Mouse (Mus musculus) 3134 (cell line): ENCODE results near the gene Ttc8.

Experiments used
- DNase-seq: peaks from one replicate; pipeline ENCODE4 v3.0.0-alpha.2; 2011; ENCODE audit warnings: low spot score; ENCODE audit not compliant: insufficient read length; ENCODE audit errors: extremely low read depth

Gene Ttc8

GRCm38 (mm10) chr12:98972291-98972690 is 51.9 kb downstream of the Ttc8 start:
- no peak for DNase-seq

DNA sequence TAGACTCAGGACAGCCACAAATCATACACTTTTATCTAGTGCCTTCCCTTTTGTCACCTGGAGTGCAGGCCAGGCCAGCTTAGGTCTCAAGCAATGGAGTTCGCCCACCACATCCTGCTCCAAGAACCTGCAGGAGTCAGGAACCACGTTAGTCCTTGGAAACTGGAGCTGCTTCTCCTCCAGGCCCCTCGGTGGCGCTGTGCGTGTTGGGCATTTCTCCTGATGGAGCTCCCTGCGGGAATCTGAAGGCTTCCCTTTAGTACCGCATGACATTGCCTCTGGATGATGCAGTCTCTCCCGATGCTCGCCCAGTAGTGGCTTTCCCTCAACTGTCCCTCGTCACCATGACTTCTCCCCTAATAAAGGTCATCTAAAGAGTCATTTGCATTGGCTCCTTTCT is 53.1 kb downstream of the Ttc8 start:
- DNase-seq = no peak

GRCm38 (mm10) chr12:98974157-98974804 is 53.9 kb downstream of the Ttc8 start:
- DNase-seq = no peak

GRCm38 (mm10) chr12:98981081-98981480 is 60.7 kb downstream of the Ttc8 start:
- DNase-seq = no peak

DNA sequence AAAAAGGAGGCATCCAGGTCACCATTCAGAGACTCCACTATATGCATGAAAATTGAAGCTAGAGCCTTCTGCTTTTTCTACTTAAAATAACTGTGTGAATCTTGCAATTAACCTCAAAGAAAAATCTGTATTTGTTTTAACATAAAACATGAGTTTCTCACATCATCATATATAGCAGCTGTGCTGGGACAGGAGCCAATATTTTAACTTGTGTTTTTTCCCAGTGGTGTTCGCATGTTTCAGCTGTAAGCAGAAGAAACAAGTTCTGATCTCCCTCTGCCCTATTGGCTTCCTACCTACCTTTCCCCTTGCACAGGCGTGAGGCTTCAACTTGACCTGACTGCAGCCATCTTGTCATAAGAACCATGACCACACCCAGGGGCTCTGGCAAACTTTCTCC is 64.4 kb downstream of the Ttc8 start:
- DNase-seq = no peak

DNA sequence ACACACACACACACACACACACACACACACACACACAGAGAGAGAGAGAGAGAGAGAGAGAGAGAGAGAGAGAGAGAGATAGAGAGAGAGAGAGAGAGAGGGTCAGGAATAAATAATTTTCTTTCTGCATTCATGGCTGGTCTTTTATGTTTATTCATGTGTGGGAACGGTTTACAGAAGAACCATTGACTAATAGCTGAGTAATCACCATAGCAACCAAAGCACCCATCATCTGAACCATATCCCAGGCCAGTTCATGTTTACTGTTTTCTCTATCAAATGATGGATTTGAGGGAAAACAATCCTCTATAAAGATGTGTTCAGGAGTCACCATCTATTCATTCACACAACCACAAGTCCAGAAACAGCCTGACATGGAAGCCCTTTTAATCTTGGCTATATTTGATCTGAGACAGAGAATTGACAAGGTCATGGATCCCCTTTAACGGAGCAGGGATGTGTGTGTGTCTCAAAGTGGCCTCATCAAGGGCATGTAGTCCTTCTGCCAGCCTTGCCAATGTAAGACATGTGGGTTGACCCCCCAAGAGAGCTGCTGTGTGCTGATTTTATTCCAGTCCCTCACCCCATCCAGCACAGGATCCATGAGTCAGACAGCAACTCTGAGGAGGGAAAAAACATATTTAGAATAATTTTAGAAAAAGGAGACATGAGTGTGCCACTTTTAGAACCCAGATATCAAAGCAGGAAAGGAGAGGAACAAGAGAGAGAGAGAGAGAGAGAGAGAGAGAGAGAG is 70.9 kb downstream of the Ttc8 start:
- DNase-seq = no peak

- DNase-seq = no peak
Observed at GRCm38 (mm10) chr12:98991830-98992216, 71.4 kb downstream of the Ttc8 start.

DNA sequence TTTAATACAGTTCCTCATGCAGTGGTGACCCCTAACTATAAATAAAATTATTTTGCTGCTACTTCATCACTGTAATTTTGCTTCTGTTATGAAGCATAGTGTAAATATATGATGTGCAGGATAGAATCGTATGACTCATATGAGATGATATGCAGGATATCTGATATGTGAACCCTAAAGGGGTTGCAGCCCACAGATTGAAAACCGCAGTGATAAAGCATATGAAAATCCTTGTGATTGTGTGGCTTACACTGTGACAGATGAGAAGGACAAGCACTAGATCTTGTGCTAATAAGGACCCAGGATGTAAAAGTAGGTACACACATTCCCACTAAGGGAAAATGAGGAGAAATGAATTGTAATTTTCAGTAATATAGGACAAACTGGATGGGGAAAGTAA is 73.4 kb downstream of the Ttc8 start:
- no peak for DNase-seq

- peak; percentile 28 for DNase-seq
Observed at GRCm38 (mm10) chr12:98994366-98994765, 74.0 kb downstream of the Ttc8 start.

GRCm38 (mm10) chr12:98995881-98996280 is 75.5 kb downstream of the Ttc8 start:
- peak; percentile 30 for DNase-seq

DNA sequence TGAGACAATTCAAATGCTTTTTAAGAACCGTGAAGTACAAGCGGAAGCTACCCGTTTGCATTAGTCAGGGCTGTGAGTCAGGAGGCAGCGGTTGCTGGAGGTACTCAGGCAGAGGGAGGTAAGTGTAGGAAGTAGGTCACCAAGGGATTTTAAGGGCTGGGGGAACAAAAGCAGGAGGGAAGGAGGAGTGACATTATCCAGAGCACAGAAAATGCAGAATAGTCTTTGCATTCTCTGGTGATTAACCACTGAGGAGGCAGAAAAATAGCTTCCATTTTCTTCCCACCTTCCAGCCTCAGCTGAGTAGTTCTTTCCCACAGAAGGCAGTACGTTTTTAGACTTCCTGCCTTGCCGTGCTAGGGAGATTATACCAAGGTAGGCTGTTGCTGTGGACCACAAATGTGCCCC is 76.2 kb downstream of the Ttc8 start:
- peak; percentile 55 for DNase-seq

DNA sequence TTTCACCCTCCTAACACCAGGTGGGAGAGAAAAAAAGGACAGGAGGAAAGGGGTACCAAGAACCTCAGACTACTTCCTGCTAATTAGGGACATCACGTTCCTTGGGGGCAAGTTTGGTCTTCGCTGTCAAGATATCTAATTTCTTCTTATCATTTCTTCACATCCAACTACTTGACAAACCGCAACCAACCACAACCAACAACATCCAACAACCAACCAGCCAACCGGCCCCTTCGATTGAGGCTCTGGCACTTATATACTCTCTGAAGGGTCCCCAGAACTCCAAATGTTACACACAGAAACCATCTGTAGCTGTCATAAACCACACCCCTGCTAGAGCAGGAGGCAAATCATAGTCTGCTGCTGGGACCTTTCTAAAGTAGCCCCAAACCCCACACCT is 76.7 kb downstream of the Ttc8 start:
- no peak for DNase-seq

- no peak for DNase-seq
Observed at GRCm38 (mm10) chr12:98998662-98999428, 78.5 kb downstream of the Ttc8 start.

DNA sequence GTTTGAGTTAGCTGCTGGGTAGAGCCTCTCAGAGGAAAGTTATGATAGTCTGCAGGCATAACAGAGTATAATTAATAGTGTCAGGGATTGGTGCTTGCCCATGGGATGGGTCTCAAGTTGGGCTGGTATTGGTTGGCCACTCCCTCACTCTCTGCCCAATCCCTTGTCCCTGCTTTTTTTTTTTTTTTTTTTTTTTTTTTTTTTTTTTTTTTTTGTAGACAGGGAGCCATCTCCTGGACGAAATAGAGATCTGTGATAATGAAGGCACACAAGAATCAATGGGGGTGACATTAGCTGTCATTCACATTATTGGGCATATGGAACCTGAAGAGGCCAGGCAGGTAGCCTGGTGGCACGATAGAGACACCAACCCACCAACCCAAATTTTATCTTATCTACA is 79.9 kb downstream of the Ttc8 start:
- no peak for DNase-seq

- no peak for DNase-seq
Observed at GRCm38 (mm10) chr12:99003046-99003445, 82.7 kb downstream of the Ttc8 start.

DNA sequence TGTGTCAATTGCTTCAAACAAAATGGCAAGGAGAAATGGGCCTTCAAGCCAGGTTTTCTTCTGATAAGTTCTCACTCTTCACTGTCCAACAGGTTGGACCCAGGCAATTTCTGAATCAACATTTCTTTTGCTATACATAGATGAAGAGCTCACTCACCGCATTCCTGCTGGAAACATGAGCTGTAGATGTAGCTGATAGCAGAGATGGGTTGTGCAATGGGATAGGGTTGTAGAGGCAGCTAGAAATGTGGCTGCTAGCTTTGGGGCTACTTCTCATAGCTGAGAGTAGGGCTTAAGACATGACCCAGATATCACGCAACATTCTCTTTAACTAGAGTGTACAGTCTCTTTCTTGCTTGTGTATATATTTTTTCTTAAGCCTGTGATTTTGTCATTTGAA is 84.4 kb downstream of the Ttc8 start:
- no peak for DNase-seq

GRCm38 (mm10) chr12:99008786-99009185 is 88.4 kb downstream of the Ttc8 start:
- no peak for DNase-seq

GRCm38 (mm10) chr12:99009430-99009829 is 89.1 kb downstream of the Ttc8 start:
- no peak for DNase-seq

GRCm38 (mm10) chr12:99010044-99010443 is 89.7 kb downstream of the Ttc8 start:
- DNase-seq = no peak

GRCm38 (mm10) chr12:99011161-99011861 is 90.9 kb downstream of the Ttc8 start:
- DNase-seq = no peak

DNA sequence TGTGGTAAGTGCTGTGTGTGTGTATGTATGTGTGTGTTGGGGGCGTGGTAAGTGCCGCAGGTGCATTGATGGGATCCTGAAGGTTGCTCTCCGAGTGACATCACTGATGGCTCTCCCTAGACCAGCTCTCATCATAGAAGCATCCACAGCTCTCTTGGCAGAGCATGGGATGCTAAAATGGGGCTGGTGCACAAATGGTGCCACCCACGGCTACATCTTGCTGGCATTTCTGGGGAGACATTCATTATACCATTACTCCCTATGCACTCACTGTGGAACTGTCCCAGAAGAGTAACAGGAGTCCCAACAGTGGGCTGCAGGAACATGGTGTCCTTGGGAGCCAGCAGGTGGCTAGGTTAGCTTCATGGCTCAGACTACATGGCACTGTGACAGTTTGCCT is 95.5 kb downstream of the Ttc8 start:
- DNase-seq = no peak
